Mouse (Mus musculus): Measurements from ENCODE around the gene Paf1.

DNA sequence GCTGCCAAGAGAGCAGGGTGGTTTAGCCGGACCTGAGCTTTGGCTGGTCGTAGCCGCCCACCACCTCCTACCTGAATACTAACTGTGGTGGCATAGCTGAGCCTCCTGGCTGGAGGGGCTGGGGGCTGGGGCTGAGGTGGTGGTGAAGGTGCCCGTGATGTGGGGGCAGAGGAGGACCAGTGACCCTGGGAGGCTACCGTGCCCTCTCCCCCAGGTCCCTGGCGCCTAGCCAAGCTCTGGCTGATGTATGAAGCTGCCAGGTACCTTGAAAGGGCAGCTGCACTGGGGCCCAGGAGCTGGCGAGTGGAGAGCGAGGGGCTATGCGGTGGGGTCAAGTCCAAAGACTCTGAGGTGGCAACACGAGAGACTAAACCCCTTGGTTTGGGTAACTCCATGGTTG is 32.9 kb upstream of the Paf1 start:
- TF ChIP-seq MYOG (IDR thresholded peaks at IDR 0.05; ENCODE audit: control insufficient read depth, extremely low read depth, insufficient read length), result no peak
- no peak for TF ChIP-seq CTCF (IDR thresholded peaks at IDR 0.05; ENCODE audit: control insufficient read depth, insufficient read depth, insufficient read length)
- TF ChIP-seq MYOD1 (IDR thresholded peaks at IDR 0.05; ENCODE audit: control insufficient read depth, insufficient read length, low read depth), result no peak
- no peak for TF ChIP-seq CEBPB (IDR thresholded peaks at IDR 0.05; ENCODE audit: low read depth)

Data from C2C12 (cell line).